Mouse (Mus musculus) retina, postnatal 1 day (tissue): Measurements from ENCODE around the gene Atp6v0a1.

ENCODE experiments used
- DNase-seq: peaks from one replicate; pipeline ENCODE4 v3.0.0-alpha.2; 2012

Gene Atp6v0a1

DNA sequence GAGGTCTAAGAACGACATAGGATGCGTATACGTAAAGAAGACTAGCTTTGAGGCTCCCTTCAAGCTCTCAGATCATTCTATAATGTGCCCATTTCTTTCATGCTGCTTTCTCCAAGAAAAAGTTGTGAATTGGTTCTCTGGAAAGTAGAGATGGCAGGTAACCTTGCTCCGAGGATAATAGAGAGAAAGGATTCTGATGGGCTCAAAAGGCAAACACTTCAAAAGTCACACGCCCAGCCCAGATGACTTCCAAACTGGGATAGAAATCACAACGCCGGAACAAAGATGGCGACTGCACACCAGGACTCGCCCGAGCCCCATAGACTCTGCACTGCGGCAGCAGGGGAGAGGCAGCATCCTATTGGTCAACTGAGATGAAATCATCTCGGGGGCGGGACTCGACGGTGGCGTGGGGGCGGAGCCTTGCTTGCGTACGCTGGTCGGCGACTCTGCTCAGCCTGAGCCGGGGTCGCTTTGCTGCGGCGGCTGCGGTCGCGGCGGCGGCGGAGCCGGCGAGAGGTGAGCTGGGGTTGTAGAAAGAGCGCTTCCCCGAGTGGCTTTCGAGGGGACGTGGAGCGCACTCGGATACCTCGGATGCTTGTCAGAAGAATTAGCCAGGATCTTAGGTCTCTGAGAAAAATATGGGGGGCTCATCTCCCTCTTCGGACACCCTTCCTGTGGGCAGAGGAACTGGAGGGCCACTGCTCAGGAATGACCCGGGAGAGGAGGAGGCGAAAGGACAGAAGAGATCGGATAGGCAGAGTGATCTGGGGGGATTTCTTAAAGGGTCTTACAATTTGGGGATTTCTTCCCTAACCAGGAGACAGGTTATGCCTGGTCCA is at the start of gene Atp6v0a1:
TSS of gene Atp6v0a1 (plus strand) at position 407 of the 842 bp plus-strand sequence.
- DNase-seq: peak; percentile 98

DNA sequence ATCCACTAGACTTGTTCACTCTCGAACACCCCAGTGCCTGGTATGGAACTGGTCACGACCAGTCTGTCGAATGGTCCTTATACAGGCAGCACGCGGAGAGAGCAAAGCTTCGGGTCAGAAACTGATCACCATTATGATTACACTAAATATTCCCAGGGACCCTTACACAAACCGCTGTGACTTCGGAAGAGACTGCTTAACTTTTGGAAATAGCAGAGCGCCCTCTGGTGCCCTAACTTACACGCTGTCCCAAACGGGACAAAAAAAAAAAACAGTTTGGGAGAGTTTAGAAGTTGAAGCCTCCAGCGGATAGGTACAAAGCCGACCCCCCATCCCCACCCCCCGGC is 49.8 kb upstream of the Atp6v0a1 start:
- peak; percentile 79 for DNase-seq

DNA sequence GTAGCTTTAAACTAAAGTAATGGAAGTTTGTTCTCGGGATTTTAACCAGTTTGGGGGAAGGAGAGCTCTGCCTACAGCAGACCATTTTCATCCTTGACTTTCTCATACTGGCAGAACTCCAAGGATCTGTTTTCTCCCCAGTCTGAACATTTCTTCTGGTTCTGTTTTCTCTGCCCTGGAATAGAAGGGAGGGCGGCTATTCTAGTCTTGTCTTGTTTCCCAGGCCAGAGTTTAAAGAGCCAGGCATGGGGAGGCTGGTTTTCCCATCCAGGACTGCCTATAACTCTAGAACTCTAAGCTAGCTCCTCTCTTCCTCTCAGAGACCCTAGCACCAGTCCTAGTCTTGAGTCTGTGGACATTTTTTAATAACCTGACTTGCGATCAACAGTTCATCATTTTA is 49.4 kb upstream of the Atp6v0a1 start:
- no peak for DNase-seq

DNA sequence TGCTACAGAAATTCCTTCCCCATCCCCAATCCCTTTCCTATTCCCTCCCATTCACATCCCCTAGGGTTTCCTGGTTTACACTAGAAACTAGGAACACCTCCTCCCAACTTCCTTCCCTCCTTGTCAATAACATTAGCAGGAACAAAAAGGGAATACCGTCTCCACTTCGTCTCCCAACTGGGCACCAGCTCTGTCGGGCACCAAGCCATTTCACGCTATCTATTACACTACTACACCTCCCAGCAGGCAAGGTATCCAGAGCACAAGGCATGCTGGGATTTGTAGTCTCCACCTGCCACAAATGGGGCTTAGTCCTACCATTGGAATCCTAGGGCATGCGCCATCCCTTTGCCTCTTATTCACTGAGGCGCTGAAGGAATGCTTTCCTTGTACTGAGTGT is 48.7 kb upstream of the Atp6v0a1 start:
- peak; percentile 67 for DNase-seq

DNA sequence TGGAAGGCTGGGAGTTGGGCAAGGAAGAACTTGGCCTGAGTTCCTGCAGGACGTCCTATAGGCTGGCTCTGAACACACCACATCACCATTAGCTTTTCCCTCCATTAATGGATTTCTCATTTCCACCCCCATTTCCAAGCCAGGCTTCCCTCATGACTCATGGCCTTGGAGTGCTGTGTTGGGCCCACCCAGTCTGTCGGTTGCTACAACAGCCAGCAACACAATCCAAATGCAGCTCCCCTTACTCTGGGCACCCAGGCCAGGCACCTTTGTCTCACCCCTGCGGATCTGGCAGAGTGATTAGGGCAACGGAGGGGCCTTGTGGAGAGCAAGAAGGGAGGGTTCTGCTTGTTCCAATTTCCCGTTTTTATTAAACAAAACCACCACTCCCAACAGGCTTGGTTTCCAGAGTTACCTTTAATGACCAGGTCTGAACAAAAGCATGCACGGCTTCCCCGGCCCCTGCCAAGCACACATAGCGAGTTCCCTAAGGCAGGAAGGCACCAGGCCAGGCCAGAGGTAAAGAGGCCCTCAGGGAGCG is 46.8 kb upstream of the Atp6v0a1 start:
- DNase-seq: no peak

DNA sequence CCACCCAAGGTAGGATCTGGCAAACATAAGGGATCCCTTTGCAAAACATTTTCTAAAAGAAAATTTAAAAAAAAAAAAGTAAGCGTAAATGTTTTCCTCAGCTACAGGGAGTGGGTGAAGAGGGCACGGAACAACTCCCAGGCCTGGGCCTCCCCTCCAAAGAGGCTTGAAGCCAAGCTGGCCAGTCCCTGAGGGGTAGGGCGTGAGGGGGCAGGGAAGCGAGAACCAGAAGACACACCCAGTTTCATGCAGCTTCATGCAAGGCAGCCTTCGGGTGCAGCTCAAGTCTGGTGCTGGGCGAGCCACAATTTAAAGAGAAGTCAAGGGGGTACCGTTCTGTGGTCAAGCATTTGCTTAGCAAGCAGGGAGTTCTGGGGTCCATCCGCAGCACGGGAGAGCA is 45.6 kb upstream of the Atp6v0a1 start:
- no peak for DNase-seq

DNA sequence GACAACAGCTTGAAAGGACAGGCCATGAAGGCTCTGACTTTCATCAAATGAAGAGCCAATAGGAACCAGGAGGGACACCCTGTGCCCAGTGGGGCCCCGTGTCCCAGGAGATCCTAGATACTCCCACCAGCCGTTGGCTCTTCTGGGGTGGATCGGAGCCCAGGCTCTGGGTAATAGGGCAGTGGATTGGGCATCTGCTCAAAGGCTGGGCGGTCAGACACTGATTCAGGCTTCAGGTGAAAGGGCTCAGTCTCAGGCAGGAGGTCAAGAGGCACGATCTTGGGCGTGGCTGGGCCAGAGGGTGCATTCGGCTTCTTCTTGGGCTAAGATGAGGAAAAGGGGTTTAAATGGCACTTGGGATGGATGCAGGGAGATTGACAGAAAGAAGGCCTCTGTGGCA is 45.1 kb upstream of the Atp6v0a1 start:
- no peak for DNase-seq

DNA sequence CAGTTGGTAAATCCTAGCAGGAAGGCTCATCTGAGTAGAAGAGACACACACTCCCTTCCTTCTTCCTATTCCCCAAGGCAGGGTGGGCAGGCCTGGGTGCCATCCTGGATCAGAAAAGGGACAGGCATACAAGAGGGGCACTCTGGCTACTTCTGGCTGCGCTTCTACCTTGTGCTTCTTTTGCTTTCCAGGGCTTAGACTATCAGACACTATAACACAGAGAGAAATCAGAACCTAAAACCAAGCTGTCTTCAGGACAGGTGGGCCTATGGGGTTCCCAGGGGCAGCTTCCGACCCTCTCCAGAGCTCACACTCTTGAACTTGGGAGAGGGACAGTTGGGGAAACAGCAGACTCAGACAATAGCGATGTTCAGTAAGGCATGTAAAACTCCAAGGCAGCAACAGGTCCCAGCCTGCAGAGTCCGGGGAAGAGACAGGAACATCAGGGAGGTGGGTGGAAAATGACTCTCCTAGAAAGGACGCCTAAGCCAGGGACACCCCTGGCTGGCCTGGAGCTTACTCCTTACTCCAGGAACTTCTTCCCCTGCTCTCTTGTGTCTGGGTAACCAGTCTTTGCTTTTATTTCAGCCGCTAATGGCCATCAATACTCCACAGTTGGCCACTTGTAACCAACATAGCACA is 44.2 kb upstream of the Atp6v0a1 start:
- DNase-seq: no peak

DNA sequence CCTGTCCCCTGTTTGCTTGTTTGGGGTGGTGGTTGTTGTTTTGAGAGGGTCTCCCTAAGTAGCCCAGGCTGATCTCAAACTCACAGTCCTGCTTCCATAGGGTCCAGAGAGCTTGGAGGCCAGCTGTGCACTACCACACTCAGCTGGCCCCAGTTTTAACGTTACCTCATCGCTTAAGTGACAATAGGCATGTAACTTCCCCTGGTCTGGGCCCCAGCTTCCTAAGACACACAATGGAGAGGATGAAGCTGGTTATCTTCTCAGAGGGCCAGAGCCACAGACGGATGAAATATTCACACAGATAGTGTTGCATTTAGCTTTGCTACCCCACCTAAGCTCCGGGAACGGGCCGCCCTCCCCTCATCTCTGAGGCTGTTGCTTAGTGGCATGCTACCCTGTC is 43.5 kb upstream of the Atp6v0a1 start:
- no peak for DNase-seq

DNA sequence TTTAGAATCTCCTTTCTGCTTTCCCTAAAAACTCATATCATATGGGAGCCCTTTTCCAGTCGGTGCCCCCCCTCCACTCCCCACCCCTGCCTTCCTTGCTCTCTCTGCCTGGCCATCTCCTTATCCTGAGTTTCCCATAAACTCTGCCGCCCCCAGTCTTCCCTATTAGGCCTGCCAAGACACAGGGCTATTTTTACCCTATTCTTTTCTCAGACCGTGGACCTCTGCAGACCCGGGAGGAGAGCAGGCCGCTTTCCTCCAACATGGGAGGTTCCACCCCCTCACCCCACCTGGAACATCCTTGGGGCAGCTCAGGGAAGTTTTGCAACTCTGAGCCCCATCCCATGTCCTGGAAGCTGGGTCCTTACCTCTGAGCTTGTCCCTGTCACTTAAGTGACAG is 41.9 kb upstream of the Atp6v0a1 start:
- no peak for DNase-seq

DNA sequence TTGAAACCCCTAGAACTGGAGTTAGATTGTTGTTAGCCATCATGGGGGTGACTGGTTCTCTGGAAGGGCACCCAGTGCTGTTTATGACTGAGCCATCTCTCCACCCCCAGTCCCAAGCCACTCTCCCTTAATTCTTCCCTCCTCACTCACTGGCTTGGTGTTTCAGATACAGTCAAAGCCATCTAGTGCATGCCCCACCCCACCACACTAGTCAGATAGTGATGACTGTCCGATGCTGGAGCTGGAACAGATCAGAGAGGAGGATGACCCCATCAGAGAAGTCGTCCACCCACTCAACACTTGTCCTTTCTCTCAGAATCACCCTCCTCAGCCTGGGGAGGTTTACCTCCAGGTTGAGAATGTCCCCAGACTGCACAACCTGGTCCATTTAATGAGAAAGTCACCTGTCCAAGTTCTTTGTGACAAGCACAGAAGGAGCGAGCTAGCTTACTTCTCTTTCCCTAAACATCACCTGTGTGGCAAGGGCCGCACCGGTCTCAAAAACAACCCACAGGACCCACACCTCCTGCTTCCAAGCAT is 41.3 kb upstream of the Atp6v0a1 start:
- no peak for DNase-seq

DNA sequence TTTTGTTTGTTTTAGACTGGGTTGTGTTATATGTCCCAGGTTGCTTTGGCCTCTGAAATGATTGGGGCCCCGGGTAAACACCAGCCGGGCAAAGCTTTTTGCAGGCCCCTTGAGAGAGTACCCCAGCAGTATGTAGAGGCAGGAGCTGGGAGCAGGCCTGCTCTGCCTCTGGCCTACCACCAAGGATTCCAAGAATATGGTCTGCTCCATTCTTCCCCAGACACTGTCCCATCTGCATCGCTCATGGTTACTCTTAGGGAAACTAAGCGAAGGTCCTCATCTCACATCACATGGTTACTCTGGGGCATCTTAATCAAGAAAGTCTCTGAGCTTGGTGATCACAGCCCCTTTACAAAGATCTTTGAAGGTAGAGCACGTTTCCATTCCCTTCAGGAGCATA is 40.8 kb upstream of the Atp6v0a1 start:
- no peak for DNase-seq

DNA sequence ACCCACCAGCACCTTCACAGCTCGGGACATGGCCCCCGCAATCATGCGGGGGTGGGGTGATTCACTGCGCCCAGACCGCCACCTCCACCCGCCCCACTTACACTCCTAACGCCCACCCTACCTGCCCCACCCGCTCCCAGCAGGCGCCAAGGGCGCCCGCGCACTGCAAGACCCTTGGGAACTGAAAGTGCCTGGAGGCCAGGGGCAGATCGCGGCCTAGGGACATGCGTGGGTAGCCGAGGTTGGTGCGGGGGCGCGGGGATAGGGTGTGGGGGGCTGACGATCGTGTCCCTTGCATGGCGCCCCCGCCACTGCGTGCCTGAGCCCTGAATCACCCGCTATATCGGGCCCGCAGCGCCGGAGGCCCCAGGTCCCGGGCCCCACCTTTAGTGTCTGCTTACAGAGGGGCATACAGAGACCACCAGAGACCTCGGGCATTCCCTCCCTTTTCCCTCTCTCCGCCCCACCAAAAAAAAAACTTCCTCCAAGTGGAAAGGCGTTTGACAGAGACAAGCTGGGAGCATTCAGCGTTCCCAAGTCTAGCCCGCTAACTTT is 40.0 kb upstream of the Atp6v0a1 start:
- no peak for DNase-seq

DNA sequence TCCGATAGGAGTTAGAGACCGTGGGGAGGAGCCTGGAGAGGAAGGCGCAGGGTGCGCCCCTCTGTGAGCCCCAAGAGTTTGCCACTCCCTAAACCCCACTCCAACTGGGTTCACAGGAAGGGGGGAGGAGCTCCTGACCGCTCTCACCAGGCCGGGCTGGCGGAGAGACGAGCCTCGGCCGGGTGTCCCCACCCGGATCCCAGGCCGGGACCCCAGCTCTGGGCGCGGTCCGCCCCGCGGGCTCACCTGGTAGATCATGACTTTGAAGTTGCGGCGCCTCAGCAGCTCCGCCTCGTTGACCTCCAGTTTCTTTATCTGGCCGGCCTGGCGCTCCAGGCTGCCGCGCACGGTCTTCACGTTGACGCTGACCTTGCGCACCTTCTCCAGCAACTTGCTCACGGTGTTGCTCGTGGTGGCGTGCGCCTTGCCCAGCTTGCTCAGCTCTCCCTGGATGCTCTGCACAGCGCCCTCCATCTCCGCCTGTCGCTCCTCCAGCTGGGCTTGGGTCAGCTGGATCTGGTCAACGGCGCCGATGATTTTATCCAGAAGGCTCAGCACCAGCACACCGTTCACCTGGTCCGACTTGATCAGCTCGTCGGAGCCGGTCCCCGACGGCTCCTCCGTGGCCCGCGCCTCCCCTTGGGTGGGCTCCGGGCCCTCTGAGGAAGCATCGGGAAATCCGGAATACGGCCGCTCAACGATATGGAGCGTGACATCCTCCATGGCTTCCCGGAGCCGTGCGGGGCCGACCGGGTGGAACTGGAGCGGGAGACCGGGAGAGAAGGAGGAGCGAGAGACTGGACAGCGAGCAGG is 39.3 kb upstream of the Atp6v0a1 start:
- DNase-seq: peak; percentile 39

DNA sequence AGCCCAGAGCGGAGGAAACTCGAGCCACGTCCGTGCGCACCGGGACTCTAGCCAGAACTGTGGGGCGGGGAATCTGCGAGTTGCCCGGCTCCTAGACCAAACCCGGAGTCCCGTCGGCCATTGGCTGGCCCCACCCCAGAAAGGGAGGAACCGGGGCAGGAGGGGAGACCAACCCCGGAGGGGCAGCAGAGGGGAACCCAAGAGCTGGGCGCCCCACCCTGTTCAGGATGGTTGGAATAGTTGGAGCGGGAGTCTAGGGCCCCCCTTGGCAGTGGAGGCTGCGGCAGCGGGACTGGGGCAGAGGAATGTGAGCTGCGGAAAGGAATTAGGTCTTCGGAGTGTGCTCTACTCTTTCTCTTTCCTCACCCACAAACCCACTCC is 38.7 kb upstream of the Atp6v0a1 start, which contains the start of gene Cavin1:
TSS of gene Cavin1 (minus strand) at position 331 of the 381 bp plus-strand sequence.
- DNase-seq: peak; percentile 52

DNA sequence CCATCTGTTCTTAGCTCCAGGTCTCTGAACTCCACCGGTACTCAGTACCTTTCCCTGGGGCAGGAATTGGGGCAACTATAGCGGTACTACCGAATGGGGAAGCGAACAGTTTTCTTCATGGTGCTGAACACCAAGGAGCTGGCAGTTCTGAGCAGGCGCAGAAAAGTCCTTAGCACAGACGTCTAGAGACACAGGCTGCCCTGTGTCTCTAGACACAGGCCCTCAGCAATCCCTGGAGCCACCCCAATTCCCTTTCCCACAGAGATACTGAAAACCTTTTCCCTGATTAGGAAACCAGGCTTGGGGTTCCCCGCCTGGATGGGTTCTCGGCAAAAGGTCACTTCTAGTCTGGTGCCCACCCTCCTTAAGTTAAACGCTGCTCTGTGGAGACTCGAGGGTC is 37.8 kb upstream of the Atp6v0a1 start:
- DNase-seq: no peak

DNA sequence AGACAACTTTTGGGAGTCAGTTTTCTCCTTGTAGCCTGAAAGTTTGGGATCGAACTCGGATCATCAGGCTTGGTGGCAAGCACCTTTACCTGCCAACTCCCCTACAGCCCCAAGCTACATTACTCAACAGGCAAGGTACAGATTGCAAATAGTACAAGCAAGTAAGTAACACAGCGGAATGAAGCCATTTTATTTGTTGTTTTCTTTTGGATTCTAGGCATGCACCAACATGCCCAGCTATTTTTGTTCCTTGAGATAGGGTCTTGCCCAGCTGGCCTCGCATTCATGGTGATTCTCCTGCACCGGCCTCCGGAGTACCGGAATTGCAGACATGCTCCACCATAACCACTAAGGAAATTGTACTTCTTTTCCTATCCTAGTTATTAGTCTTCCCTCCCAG is 36.0 kb upstream of the Atp6v0a1 start:
- no peak for DNase-seq

DNA sequence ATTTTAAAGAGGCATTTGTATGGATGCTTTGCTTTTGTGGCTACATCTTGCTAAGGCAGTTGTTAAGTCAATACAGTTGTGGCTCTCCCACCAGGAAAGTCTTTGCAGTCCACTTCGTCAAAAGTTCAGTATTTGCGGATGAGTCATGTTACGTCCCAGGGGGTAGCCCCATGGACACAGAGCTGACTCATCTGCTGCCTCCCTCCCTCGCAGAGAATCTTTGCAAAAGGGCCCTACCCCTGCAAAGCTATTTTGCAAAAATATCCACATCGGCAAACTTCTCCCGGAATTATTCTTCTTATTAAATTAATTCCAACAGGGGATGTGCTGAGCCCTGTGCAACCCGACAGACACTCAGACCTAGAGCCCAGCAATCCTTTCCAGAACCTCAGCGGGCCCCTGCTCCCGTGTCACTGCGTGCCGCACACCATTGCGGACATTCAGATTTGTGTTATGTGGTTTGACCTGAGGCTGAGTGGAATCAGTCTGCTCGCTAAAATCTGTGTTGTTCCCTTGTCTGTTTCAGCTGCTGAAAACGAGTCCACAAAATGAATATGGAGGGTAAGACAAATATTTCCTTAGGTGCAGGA is 34.8 kb upstream of the Atp6v0a1 start:
- no peak for DNase-seq

DNA sequence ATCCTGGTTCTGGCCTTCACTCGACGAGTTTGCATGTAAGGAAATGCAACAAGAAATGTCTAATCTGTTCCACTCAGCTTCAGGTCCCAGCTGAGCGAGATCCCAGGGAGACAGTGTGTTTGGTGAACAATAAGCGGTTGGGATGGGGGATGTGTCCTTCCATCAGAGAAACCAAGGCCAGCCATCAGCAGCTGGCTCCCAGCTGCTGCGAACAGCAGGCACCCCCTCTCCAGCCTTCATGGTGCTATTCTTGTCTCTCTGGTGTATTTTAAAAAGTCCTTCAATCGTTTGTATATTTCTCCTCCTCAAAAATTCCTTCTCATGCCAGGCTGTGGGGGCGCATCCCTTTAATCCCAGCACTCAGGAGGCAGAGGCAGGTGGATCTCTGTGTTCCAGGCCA is 34.0 kb upstream of the Atp6v0a1 start:
- no peak for DNase-seq

DNA sequence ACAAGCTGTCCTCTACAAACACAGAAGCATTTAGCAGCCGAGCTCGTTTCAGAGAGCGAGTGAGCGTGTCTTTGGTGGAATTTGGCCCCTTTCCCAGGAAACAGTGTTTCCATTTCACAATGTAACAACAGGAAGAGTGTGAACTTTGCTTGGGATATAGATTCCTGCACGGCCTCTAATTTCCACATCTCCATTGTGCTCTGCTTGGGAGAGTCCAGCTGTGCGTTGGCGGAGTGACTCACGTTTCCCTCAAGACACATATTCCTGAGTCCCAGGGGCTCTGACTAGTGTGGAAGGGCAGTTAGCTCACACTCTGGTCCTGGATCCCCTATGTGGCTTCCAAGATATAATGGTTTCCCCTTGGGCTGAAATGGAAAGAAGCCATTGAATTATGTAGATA is 29.4 kb upstream of the Atp6v0a1 start:
- DNase-seq: no peak

DNA sequence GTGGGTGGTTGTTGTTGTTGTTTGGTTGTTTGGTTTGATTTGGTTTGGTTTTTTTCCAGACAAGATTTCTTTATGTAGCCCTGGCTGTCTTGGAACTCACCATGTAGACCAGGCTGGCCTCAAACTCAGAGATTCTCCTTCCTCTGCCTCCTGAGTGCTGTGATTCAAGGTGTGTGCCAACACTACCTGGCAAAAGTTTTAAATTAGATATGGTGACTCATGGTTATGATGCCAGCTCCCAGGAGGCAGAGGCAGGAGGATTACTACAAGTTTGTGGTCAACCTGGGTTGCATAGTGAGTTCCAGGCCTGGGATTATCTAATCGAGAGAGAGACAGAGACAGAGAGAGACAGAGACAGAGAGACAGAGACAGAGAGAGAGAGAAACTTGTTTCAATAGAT is 28.8 kb upstream of the Atp6v0a1 start:
- DNase-seq: no peak

DNA sequence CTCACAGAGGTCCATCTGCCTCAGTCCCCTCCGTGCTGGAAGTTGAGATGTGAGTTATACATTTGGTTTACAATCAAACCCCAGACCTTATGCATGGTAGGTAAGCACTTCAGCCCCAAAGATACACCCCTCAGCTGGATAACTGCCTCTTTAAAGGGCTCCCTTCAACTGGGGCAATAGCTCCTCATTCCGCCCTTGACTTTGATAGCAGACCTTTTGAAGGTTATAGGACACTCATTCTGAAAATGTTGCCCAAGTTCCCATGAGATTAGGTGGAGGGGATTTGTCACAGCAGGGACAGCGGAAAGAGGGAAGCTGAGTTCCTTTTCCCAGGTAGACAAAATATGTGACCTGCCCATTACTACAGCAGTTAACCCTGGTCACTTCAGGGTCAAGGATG is 28.0 kb upstream of the Atp6v0a1 start:
- DNase-seq: no peak

DNA sequence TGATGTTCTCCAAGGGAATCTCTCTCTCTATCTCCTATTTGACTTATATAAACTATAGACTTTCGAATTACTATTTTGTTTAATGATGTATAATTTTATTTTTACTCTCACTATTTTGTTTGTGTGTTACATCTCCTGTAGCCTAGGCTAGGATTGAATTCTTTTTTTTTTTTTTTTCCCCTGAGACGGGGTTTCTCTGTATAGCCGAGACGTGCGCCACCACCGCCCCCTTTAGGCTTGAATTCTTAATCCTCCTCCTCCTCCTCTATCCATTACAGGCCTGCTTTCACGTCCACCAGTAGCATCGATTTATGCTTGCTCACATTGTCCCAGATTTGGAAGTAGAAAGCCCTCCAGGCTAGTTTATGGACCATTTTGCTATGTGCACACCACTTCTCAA is 27.2 kb upstream of the Atp6v0a1 start:
- DNase-seq: no peak
